ENCODE assay signal across 8 mouse cellular contexts in the genomic region with DNA sequence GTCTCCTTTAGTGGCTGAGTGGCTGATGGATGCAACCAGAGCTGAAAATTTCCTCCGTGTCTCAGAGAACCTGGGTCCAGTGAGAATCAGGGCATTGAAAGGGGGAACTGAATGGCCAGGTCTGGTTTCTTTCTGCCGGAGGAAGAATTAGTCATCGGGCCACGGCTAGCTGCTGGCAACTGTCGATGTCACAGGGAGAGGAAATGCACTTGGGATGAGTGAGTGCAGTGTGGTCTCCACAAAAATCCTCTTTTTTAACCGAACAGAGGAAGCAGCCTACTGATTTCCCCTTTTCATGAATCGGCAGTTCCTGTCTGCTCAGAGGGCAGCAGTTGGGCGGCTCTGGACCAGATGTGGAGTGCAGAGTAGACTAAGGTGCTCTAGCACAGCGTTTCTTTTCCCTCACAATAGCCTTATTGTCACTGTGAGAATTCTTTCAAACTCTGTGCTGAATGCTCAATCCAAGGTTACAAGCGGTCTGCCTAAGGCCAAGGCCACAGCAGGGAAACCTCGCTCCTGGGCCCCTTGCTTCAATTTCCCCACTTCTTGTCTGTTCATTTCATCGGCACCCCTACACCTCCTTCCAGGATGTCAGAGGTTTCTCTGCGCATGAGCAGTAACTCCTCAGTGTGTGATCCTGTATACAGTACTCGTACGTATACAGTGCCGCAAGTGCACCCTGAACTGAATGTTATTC. TPM values are rescaled to one million over a fixed set of nuclear protein-coding genes. Genes with fewer than 3 reads are reported as not detected.
DNase-seq lines count a peak whose midpoint lies in the region; ATAC-seq and TF ChIP-seq lines count a peak whose summit lies in the region.

No protein-coding gene starts in this region.

- no peaks in the 10 kb centered on the region for H3K9me3 ChIP-seq in ES-Bruce4 (replicated peaks; ENCODE audit: control insufficient read depth, insufficient read depth, low read length, poor library complexity, severe bottlenecking)
- peaks cover 2% of the 10 kb centered on the region; the same call in 1 of the 2 replicates for H3K9me3 ChIP-seq in embryonic facial prominence, embryonic 11.5 days (replicated peaks; ENCODE audit: control insufficient read depth, low read length)
- H3K9me3 ChIP-seq in heart, embryonic 16.5 days (replicated peaks; ENCODE audit: control insufficient read depth, low read length), result no peaks in the 10 kb centered on the region
- no peaks in the 10 kb centered on the region for H3K9me3 ChIP-seq in midbrain, embryonic 15.5 days

- 0 out of 2 replicates have a peak overlapping the region, but pooled peaks have one; percentile 12 for H3K4me3 ChIP-seq in ES-Bruce4 (ENCODE audit: low read depth, low read length)
- no peak overlapping the region for H3K4me3 ChIP-seq in embryonic facial prominence, embryonic 11.5 days (ENCODE audit: low read depth, low read length)
- peak overlapping the region; percentile 12; the same call in 1 of the 2 replicates for H3K4me3 ChIP-seq in heart, embryonic 16.5 days (ENCODE audit: low read length)
- H3K4me3 ChIP-seq in midbrain, embryonic 15.5 days, result peak overlapping the region; percentile 14

- DNase-seq in adrenal gland, adult (ENCODE audit: inconsistent age in 2 of 2, low spot score in 1 of 2), result peak; percentile 69 to 84
- no peak for DNase-seq in adrenal gland, postnatal 4 days (ENCODE audit: low spot score in 2 of 2)
- peak; percentile 59 for DNase-seq in embryonic facial prominence, embryonic 11.5 days (ENCODE audit: low spot score)
- peak; percentile 31 to 51 for DNase-seq in kidney, postnatal 4 days
- no peak for DNase-seq in frontal cortex, postnatal 14 days (ENCODE audit: low spot score in 2 of 2)

- no peaks in the 10 kb centered on the region for H3K36me3 ChIP-seq in ES-Bruce4 (ENCODE audit: control insufficient read depth, insufficient read depth, low read length, poor library complexity, severe bottlenecking)
- no peaks in the 10 kb centered on the region for H3K36me3 ChIP-seq in embryonic facial prominence, embryonic 11.5 days (replicated peaks; ENCODE audit: control insufficient read depth, insufficient read depth, low read depth, low read length)
- H3K36me3 ChIP-seq in heart, embryonic 16.5 days (ENCODE audit: control insufficient read depth, insufficient read depth), result no peaks in the 10 kb centered on the region
- no peaks in the 10 kb centered on the region for H3K36me3 ChIP-seq in midbrain, embryonic 15.5 days (replicated peaks)

- no peak for TF ChIP-seq POLR2A in ES-Bruce4 (IDR thresholded peaks at IDR 0.05; ENCODE audit: insufficient read depth, low read length)

- H3K9ac ChIP-seq in ES-Bruce4 (ENCODE audit: low read depth, poor library complexity, severe bottlenecking), result no peak overlapping the region
- H3K9ac ChIP-seq in embryonic facial prominence, embryonic 11.5 days (replicated peaks; ENCODE audit: low read length), result no peak overlapping the region; the same call in 1 of the 2 replicates
- peak overlapping the region; percentile 42; the same call in 1 of the 2 replicates for H3K9ac ChIP-seq in heart, embryonic 16.5 days (ENCODE audit: low read length)
- H3K9ac ChIP-seq in midbrain, embryonic 15.5 days, result peak overlapping the region; percentile 28

- TF ChIP-seq CTCF in ES-Bruce4 (IDR thresholded peaks at IDR 0.05; ENCODE audit: low read depth, low read length), result no peak

- 22% methylated on average over 16 of the region's 16 CpGs for WGBS in embryonic facial prominence, embryonic 11.5 days
- 36% methylated on average over 16 of the region's 16 CpGs for WGBS in heart, embryonic 16.5 days
- WGBS in midbrain, embryonic 15.5 days, result 32% methylated on average over 16 of the region's 16 CpGs

- H3K4me1 ChIP-seq in ES-Bruce4 (ENCODE audit: control insufficient read depth, insufficient read depth, low read length), result peaks cover 8% of the 10 kb centered on the region
- peaks cover 6% of the 10 kb centered on the region; the same call in 1 of the 2 replicates for H3K4me1 ChIP-seq in embryonic facial prominence, embryonic 11.5 days (ENCODE audit: control insufficient read depth, insufficient read depth, low read length)
- H3K4me1 ChIP-seq in heart, embryonic 16.5 days (ENCODE audit: control insufficient read depth, insufficient read depth, low read length), result peaks cover 8% of the 10 kb centered on the region
- peaks cover 14% of the 10 kb centered on the region for H3K4me1 ChIP-seq in midbrain, embryonic 15.5 days

- H3K27me3 ChIP-seq in ES-Bruce4 (ENCODE audit: control insufficient read depth, insufficient read depth, low read length, poor library complexity, severe bottlenecking), result no peaks in the 10 kb centered on the region
- no peaks in the 10 kb centered on the region for H3K27me3 ChIP-seq in embryonic facial prominence, embryonic 11.5 days (ENCODE audit: control insufficient read depth, insufficient read depth, low read length)
- no peaks in the 10 kb centered on the region for H3K27me3 ChIP-seq in heart, embryonic 16.5 days (ENCODE audit: control insufficient read depth, insufficient read depth, low read length)
- no peaks in the 10 kb centered on the region for H3K27me3 ChIP-seq in midbrain, embryonic 15.5 days (replicated peaks)

- TF ChIP-seq EP300 in ES-Bruce4 (IDR thresholded peaks at IDR 0.05; ENCODE audit: insufficient read depth, low read depth, low read length), result 0 out of 2 replicates have a peak, but pooled peaks have one; percentile 30

- H3K27ac ChIP-seq in ES-Bruce4 (ENCODE audit: insufficient read depth, low read length), result peak overlapping the region; percentile 35; the same call in 1 of the 2 replicates
- no peak overlapping the region for H3K27ac ChIP-seq in embryonic facial prominence, embryonic 11.5 days (replicated peaks; ENCODE audit: low read depth, low read length)
- H3K27ac ChIP-seq in heart, embryonic 16.5 days (ENCODE audit: low read length), result peak overlapping the region; percentile 70
- no peak overlapping the region for H3K27ac ChIP-seq in midbrain, embryonic 15.5 days

- H3K4me2 ChIP-seq in embryonic facial prominence, embryonic 11.5 days (ENCODE audit: low read depth, low read length), result no peak overlapping the region
- H3K4me2 ChIP-seq in heart, embryonic 16.5 days (ENCODE audit: low read depth, low read length), result peak overlapping the region; percentile 38
- H3K4me2 ChIP-seq in midbrain, embryonic 15.5 days, result peak overlapping the region; percentile 36

- ATAC-seq in embryonic facial prominence, embryonic 11.5 days (replicated peaks; ENCODE audit: insufficient number of reproducible peaks, low FRiP score, low TSS enrichment, low read depth), result peak; percentile 42; the same call in 1 of the 2 replicates
- ATAC-seq in heart, embryonic 16.5 days (replicated peaks; ENCODE audit: extremely low read depth, insufficient read depth, low FRiP score), result peak; percentile 47; the same call in 1 of the 2 replicates
- ATAC-seq in midbrain, embryonic 15.5 days (replicated peaks), result peak; percentile 67

RNA-seq across cellular contexts. Expression of a gene that starts 54.1 kb away (rescaled TPM):
- total RNA-seq in adrenal gland, postnatal 4 days (2021), result 10 to 100 TPM; 46.6 to 58.6 TPM
- polyA plus RNA-seq in ES-Bruce4 (2011; ENCODE audit: insufficient read depth, insufficient read length, low read depth, missing spikeins), result 16.7 and 17.9 TPM in 2 replicates
- polyA plus RNA-seq in embryonic facial prominence, embryonic 11.5 days (2014; fragmentation: Nextera tagmentation; extraction: Ambion mirVana), result 32.9 and 35.4 TPM in 2 replicates
- polyA plus RNA-seq in heart, embryonic 16.5 days (2015; fragmentation: Nextera tagmentation; extraction: Ambion mirVana), result 72.0 and 81.5 TPM in 2 replicates
- 49.9 and 53.9 TPM in 2 replicates for polyA plus RNA-seq in midbrain, embryonic 15.5 days (2015; fragmentation: Nextera tagmentation; extraction: Ambion mirVana)

Comparison
In these comparisons a context has a peak if more than half of its experiments do, and no peak if none do; other contexts are left out.
1. DNase-seq: peak in adrenal gland, adult (2 of 2), embryonic facial prominence, embryonic 11.5 days (single experiment) and kidney, postnatal 4 days (2 of 2); none in adrenal gland, postnatal 4 days (0 of 2) and frontal cortex, postnatal 14 days (0 of 2).
2. H3K27ac ChIP-seq: peak in ES-Bruce4 (single experiment) and heart, embryonic 16.5 days (single experiment); none in embryonic facial prominence, embryonic 11.5 days (single experiment) and midbrain, embryonic 15.5 days (single experiment).
3. H3K9ac ChIP-seq: peak in heart, embryonic 16.5 days (single experiment) and midbrain, embryonic 15.5 days (single experiment); none in ES-Bruce4 (single experiment) and embryonic facial prominence, embryonic 11.5 days (single experiment).
4. Peak in every context shown above with its lines, with median percentiles within 50 percentile points of each other: ATAC-seq.